Mouse (Mus musculus) MN1 (cell line): ENCODE measurements around the gene Gramd4.

Experiments used
- DNase-seq: peaks from one replicate; pipeline ENCODE4 v3.0.0-alpha.2; 2016; ENCODE audit warnings: low spot score

Gramd4 gene

DNA sequence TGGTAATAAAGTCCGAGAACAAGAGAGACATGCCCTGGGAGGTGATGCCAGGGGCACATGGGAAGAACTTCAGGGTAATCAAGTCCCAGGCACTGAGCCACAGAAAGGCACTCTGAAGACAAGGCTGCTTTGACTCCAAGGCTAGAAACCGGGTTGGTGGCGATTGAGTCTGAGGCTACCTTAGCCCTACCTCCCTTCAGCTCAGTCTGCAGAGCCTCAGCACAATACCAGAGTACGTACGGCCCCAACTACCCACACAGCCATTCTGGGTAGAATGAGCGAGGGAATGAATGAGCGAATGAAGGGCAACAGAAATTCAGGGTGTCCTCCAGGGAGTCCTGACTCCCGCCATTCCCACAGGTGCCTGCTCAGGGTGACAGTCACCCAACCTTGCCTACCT lies 126.0 kb downstream of the Gramd4 start:
- DNase-seq = no peak

DNA sequence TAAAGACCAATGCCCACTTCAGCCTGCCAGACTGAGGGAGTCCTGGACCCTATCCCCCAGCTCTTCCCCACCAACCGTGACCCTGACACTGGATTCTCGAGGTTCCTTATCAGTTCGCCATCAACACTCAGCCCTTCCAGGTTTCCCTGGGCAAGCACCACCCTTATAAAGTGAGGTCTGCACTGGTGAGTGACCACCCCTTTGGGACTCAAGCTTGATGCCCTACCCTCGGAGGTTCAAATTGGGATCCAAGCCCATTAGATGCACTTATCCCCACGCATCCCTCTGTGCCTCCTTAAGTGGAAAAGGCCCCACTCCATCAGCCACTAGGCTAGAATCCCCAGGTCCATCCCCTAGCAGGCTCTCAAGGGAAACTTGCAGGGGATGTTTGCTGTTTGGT lies 126.6 kb downstream of the Gramd4 start:
- no peak for DNase-seq

DNA sequence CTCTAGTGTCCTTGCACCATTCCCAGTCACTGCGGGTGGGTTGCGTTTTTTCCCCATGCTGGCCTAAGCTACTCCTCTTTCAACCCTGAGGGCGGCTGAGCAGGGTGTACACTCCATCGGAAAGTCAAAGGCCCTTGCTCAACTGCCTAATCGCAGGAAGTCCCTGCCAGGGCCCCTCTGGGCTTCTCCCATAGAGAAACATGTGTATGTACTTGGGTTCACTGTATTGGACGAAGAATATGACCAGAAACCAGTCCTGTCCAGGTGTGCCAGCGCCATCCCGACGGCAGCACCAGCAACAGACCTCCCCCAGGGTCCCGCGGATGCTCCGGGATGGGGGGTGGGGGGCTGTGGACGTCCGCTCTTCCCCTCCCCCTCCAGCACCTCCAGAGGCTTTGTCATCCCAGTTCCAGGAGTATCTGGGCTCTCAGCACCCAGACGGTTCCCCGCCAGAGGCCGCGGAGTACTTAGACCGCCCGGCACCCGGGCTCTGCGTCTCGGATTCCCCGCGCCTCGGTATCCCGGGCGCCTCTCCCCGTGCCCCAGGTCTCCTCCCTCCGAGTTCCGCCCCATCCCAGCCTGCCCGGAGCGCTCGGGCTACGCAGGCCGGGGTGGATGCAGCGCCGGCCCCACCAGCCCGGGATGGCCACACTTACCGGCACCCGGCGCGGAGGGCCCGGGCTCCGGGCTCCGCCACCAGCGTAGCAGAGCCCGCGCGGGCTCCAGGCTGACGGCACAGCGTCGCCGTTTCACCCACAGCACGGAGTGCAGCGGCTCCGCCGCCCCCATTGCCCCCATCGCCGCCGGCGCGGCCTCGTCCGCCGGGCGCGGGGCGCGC lies 127.6 kb downstream of the Gramd4 start:
- peak; percentile 63 for DNase-seq

DNA sequence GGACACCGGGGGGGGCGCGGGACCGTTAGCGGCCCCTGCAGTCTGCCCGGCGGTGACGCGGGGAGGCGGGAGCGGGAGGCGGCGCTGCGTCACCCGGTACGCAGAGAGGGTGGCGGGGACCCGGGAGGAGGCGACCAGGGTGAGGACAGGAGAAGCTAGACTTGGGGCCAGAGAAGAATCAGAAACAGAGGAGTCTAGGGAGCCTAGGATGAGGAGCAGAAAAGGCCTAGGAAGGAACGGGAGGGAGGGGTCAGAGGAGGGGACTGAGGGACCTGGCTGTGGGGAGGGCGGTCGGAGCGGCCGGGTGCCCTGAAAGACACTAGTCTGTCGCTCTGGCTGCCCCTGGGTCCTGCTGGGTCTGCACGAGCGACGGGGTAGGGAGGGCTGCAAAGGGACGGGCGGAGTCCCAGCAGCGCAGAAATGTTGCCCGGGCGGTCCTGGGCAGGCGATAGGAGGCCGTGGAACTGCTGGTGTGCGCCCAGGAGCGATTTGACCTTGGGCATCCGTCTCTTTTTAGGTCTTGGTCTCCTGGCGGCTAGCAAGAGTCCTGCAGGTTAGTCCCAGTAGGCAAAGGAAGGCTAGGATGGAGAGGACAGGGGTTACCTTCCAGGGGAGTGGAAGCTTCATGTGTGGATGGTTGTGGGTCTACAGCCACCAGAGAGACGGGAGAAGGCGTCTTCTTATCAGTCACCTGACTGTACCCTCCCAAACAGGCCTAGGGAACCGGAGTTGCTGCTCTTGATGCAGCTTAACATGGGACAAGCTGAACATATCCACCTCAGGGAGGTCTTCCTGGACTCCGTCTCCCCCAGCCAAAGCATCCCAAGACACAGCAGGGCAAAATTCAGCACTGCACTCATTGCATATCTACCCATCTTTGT lies 128.4 kb downstream of the Gramd4 start, which contains the start of gene Cerk:
Gene Cerk, minus strand, starts transcription at position 453 of the 881 bp plus-strand sequence.
- peak; percentile 87 for DNase-seq

DNA sequence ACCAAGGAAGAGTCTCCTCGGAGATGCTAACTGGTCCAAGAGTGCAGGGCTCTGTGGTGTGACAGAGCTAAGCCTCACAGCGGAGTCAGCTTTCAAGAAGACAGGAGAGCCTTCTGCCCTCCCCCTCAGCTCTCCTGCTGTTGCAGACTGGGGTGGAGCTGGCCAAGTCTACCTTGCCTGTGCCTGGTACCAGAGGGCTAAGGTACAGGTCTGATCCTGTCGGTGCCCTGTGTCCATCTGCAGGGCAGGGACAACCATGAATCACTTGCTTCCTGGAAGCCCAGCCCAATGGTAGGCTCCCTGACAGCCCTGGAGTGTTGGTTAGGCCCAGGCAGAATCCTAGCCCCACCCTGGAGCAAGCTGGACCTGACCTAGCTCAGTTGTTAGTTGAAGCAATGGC lies 129.2 kb downstream of the Gramd4 start:
- DNase-seq = peak; percentile 49
